Mouse (Mus musculus) lung, adult 2 months (tissue): ENCODE measurements around the gene Prrc2b.

Experiments
- CTCF ChIP-seq: fragments of 200-500 bp; IDR thresholded peaks from 2 replicates; pipeline ENCODE4 v1.5.1; 2011; ENCODE audit warnings: mild to moderate bottlenecking, low read length, control low read depth; ENCODE audit not compliant: insufficient read depth
- POLR2A ChIP-seq: fragments of 200-500 bp; IDR thresholded peaks from 2 replicates; pipeline ENCODE4 v1.6.1; 2011; ENCODE audit warnings: low read depth, mild to moderate bottlenecking, control low read depth, low read length, borderline replicate concordance; ENCODE audit errors: extremely low read depth

- TF ChIP-seq CTCF, result no peak
- TF ChIP-seq POLR2A, result no peak
Measured at GRCm38 (mm10) chr2:32222057-32222456, 71.2 kb downstream of the Prrc2b start.
